8 mouse cellular contexts compared by ENCODE assay signal in genomic region chr17:84179026-84179972, GRCm38 (mm10). TPM values are rescaled to one million over a fixed set of nuclear protein-coding genes. Genes with fewer than 3 reads are reported as not detected.
DNase-seq lines count a peak whose midpoint lies in the region; ATAC-seq and TF ChIP-seq lines count a peak whose summit lies in the region.
"Had no signal": no experiment of that assay in that cellular context is flagged by ENCODE, and none has a peak within 500 bp of the region (broad histone marks: within the 10 kb centered on the region; RNA-seq: fewer than 3 reads in every experiment).

No protein-coding gene starts in this region.

- H3K4me3 ChIP-seq in kidney, embryonic 14.5 days (ENCODE audit: low read length) = no peak overlapping the region
- H3K4me3 ChIP-seq in MEL (ENCODE audit: control insufficient read depth in 1 of 2, insufficient read depth in 1 of 2, low read depth in 2 of 2, low read length in 2 of 2) = no peak overlapping the region
- H3K4me3 ChIP-seq in heart, embryonic 16.5 days (ENCODE audit: low read length) = no peak overlapping the region
- H3K4me3 ChIP-seq in small intestine, adult 2 months (ENCODE audit: low read depth, low read length) = no peak overlapping the region

- no peaks in the 10 kb centered on the region for H3K9me3 ChIP-seq in kidney, embryonic 14.5 days (ENCODE audit: control insufficient read depth, low read length)
- no peaks in the 10 kb centered on the region for H3K9me3 ChIP-seq in MEL (replicated peaks; ENCODE audit: insufficient read depth, low read length)
- H3K9me3 ChIP-seq in heart, embryonic 16.5 days (replicated peaks; ENCODE audit: control insufficient read depth, low read length) = peaks cover 8% of the 10 kb centered on the region

- peaks cover 21% of the 10 kb centered on the region for H3K79me2 ChIP-seq in MEL (ENCODE audit: control insufficient read depth, insufficient read depth, low read length, poor library complexity)

- H3K27me3 ChIP-seq in kidney, embryonic 14.5 days (ENCODE audit: control insufficient read depth, insufficient read depth, low read length) = no peaks in the 10 kb centered on the region
- no peaks in the 10 kb centered on the region for H3K27me3 ChIP-seq in MEL (ENCODE audit: control insufficient read depth in 1 of 2, insufficient read depth in 2 of 2, low read length in 2 of 2)
- no peaks in the 10 kb centered on the region for H3K27me3 ChIP-seq in heart, embryonic 16.5 days (ENCODE audit: control insufficient read depth, insufficient read depth, low read length)
- H3K27me3 ChIP-seq in small intestine, adult 2 months (ENCODE audit: control insufficient read depth, insufficient read depth, low read length) = no peaks in the 10 kb centered on the region

- no peak for TF ChIP-seq POLR2A in MEL (IDR thresholded peaks at IDR 0.05; ENCODE audit: control insufficient read depth in 1 of 2, insufficient read depth in 1 of 2, low read depth in 1 of 2, low read length in 2 of 2, poor library complexity in 1 of 2)
- TF ChIP-seq POLR2A in small intestine, adult 2 months (IDR thresholded peaks at IDR 0.05; ENCODE audit: low read depth, low read length) = no peak

- H3K4me2 ChIP-seq in kidney, embryonic 14.5 days (replicated peaks; ENCODE audit: low read depth, low read length) = no peak overlapping the region
- H3K4me2 ChIP-seq in heart, embryonic 16.5 days (ENCODE audit: low read depth, low read length) = no peak overlapping the region

- TF ChIP-seq CTCF in MEL (IDR thresholded peaks at IDR 0.05 in 2 of 3, conservative IDR thresholded peaks at IDR 0.05 in 1 of 3; ENCODE audit: control insufficient read depth in 1 of 3, insufficient read depth in 1 of 3, low read depth in 2 of 3, low read length in 3 of 3, poor library complexity in 1 of 3, severe bottlenecking in 1 of 3) = no peak
- no peak for TF ChIP-seq CTCF in small intestine, adult 2 months (IDR thresholded peaks at IDR 0.05; ENCODE audit: extremely low read depth, insufficient read length, insufficient replicate concordance, low read depth, low read length)

- no peak overlapping the region for H3K9ac ChIP-seq in kidney, embryonic 14.5 days (ENCODE audit: low read depth, low read length)
- H3K9ac ChIP-seq in MEL (ENCODE audit: control insufficient read depth, low read depth, low read length, poor library complexity, severe bottlenecking) = no peak overlapping the region
- H3K9ac ChIP-seq in heart, embryonic 16.5 days (ENCODE audit: low read length) = no peak overlapping the region

- no peak for ATAC-seq in kidney, embryonic 14.5 days (ENCODE audit: low FRiP score, low TSS enrichment)
- ATAC-seq in heart, embryonic 16.5 days (replicated peaks; ENCODE audit: extremely low read depth, insufficient read depth, low FRiP score) = no peak
- ATAC-seq: lung, postnatal 0 days had no signal

- peaks cover 37% of the 10 kb centered on the region for H3K4me1 ChIP-seq in kidney, embryonic 14.5 days (ENCODE audit: control insufficient read depth, insufficient read depth, low read length)
- peaks cover 3 to 18% of the 10 kb centered on the region in 2 experiments for H3K4me1 ChIP-seq in MEL (ENCODE audit: control insufficient read depth in 1 of 2, insufficient read depth in 2 of 2, low read length in 2 of 2)
- H3K4me1 ChIP-seq in heart, embryonic 16.5 days (ENCODE audit: control insufficient read depth, insufficient read depth, low read length) = peaks cover 33% of the 10 kb centered on the region
- H3K4me1 ChIP-seq in small intestine, adult 2 months (ENCODE audit: control insufficient read depth, insufficient read depth, insufficient read length, low read length) = peaks cover 23% of the 10 kb centered on the region

- no peak for TF ChIP-seq RAD21 in MEL (IDR thresholded peaks at IDR 0.05; ENCODE audit: low read depth, low read length)

- H3K36me3 ChIP-seq in kidney, embryonic 14.5 days (ENCODE audit: control insufficient read depth, insufficient read depth, low read length) = no peaks in the 10 kb centered on the region
- peaks cover 0 to 11% of the 10 kb centered on the region in 2 experiments; a peak in 2 of 4 replicates for H3K36me3 ChIP-seq in MEL (ENCODE audit: control insufficient read depth in 1 of 2, insufficient read depth in 2 of 2, low read length in 2 of 2)
- H3K36me3 ChIP-seq in heart, embryonic 16.5 days (ENCODE audit: control insufficient read depth, insufficient read depth) = no peaks in the 10 kb centered on the region
- H3K36me3 ChIP-seq in small intestine, adult 2 months (ENCODE audit: control insufficient read depth, insufficient read depth, low read length) = peaks cover 2% of the 10 kb centered on the region; the same call in 1 of the 2 replicates

- H3K27ac ChIP-seq in kidney, embryonic 14.5 days (ENCODE audit: low read depth, low read length) = peak overlapping the region; percentile 3; the same call in 1 of the 2 replicates
- H3K27ac ChIP-seq in MEL (ENCODE audit: control insufficient read depth, low read depth, low read length) = peak overlapping the region; percentile 91; the same call in 1 of the 2 replicates
- H3K27ac ChIP-seq in heart, embryonic 16.5 days (ENCODE audit: low read length) = peak overlapping the region; percentile 25; the same call in 1 of the 2 replicates
- 0 out of 2 replicates have a peak overlapping the region, but pooled peaks have one; percentile 92 for H3K27ac ChIP-seq in small intestine, adult 2 months (ENCODE audit: insufficient read depth, low read depth, low read length)

- WGBS in kidney, embryonic 14.5 days = 89% methylated on average over 17 of the region's 17 CpGs
- WGBS in heart, embryonic 16.5 days = 85% methylated on average over 17 of the region's 17 CpGs
- 79% methylated on average over 17 of the region's 17 CpGs for WGBS in small intestine, adult 2 months

- DNase-seq in kidney, postnatal 14 days = no peak
- DNase-seq in MEL (ENCODE audit: low read depth, low spot score) (peak; percentile 24), MN1 (ENCODE audit: low spot score) (no peak)
- no peak for DNase-seq in ovary, postnatal 10 days (ENCODE audit: low spot score)

- TF ChIP-seq EP300 in MEL (IDR thresholded peaks at IDR 0.05; ENCODE audit: low read depth in 1 of 2, low read length in 2 of 2) = no peak

TF ChIP-seq in MEL, 35 proteins besides CTCF, POLR2A, EP300 and RAD21:
- no peak for TF ChIP-seq MYC (IDR thresholded peaks at IDR 0.05; ENCODE audit: low read depth, low read length)
- no peak for TF ChIP-seq SMC3 (IDR thresholded peaks at IDR 0.05; ENCODE audit: low read depth, low read length)
- no peak for TF ChIP-seq CHD2 (IDR thresholded peaks at IDR 0.05; ENCODE audit: low read length)
- TF ChIP-seq BHLHE40 (IDR thresholded peaks at IDR 0.05; ENCODE audit: borderline replicate concordance, low read depth, low read length) = no peak
- TF ChIP-seq MAX (IDR thresholded peaks at IDR 0.05; ENCODE audit: low read length) = no peak
- TF ChIP-seq ZNF384 (IDR thresholded peaks at IDR 0.05; ENCODE audit: low read depth, low read length) = no peak
- no peak for TF ChIP-seq TCF12 (IDR thresholded peaks at IDR 0.05; ENCODE audit: low read depth, low read length)
- TF ChIP-seq TBP (IDR thresholded peaks at IDR 0.05; ENCODE audit: low read depth, low read length) = no peak
- TF ChIP-seq POLR2AphosphoS2 (IDR thresholded peaks at IDR 0.05; ENCODE audit: low read length) = no peak
- TF ChIP-seq USF1 (IDR thresholded peaks at IDR 0.05; ENCODE audit: low read depth, low read length) = no peak
- TF ChIP-seq MEF2A (IDR thresholded peaks at IDR 0.05; ENCODE audit: extremely low read depth, insufficient replicate concordance, low read depth, low read length, poor library complexity, severe bottlenecking) = no peak
- TF ChIP-seq MYB (IDR thresholded peaks at IDR 0.05; ENCODE audit: low read depth, low read length) = no peak
TF ChIP-seq in MEL: peak in this region for 0.

RNA-seq across cellular contexts. Expression of gene Zfp36l2, which starts 8.4 kb away (rescaled TPM):
- 22.5 and 24.3 TPM in 2 replicates for polyA plus RNA-seq in kidney, embryonic 14.5 days (2014; fragmentation: Nextera tagmentation; extraction: Ambion mirVana)
- 93.6 and 98.4 TPM in 2 replicates for total RNA-seq in MEL (2012; rRNA removed)
- 100 to 1,000 TPM in 1 of 2 experiments, 10 to 100 TPM in 1; 68.5 to 174 TPM for polyA plus RNA-seq in MEL (2012; ENCODE audit: insufficient read depth in 1 of 2, insufficient read length in 2 of 2, low read depth in 1 of 2, low replicate concordance in 2 of 2, missing spikeins in 1 of 2)
- 5.9 and 7.7 TPM in 2 replicates for polyA plus RNA-seq in heart, embryonic 16.5 days (2015; fragmentation: Nextera tagmentation; extraction: Ambion mirVana)
- 124 and 220 TPM in 2 replicates for polyA plus RNA-seq in small intestine, adult 2 months (2012; rRNA removed)

Comparison
In these comparisons a context has a peak if more than half of its experiments do, and no peak if none do; other contexts are left out.
1. H3K27ac ChIP-seq: peak in every context shown above with its lines; median percentile 92 in small intestine, adult 2 months; 91 in MEL; 25 in heart, embryonic 16.5 days; 3 in kidney, embryonic 14.5 days.